Mouse (Mus musculus) adrenal gland (tissue): ENCODE data around the gene Ubl4a.
"Not testable (repeated sequence)": the region's sequence is repeated elsewhere in the genome, so short reads cannot be mapped to it uniquely, and the experiment has no call there.

Source experiments
- intact Hi-C: fragments of 180-260 bp; cut with DNase I; formaldehyde crosslinking; loops from one replicate; pipeline ENCODE4 v1.15.1; 2025
- long read RNA-seq, 2 experiments: library from polyadenylated mRNA; unstranded; transcript quantifications; one replicate each; pipeline ENCODE4 v2.0.0; 2020; ENCODE audit warnings: borderline replicate concordance in 1 of 2; ENCODE audit not compliant: insufficient replicate concordance in 1 of 2

The Ubl4a gene
- long read RNA-seq, experiment 1, transcript Ubl4a-206 (4 exons, 2,442 nt), result major isoform, 88 of 96 reads
- long read RNA-seq, experiment 1, partial matches to known transcripts, result 0 of 96 reads
- long read RNA-seq, experiment 1, other reads (novel, unspliced or antisense), result 6 of 96 reads
- long read RNA-seq, experiment 2, transcript Ubl4a-206 (4 exons, 2,442 nt), result major isoform, 98 of 104 reads
- long read RNA-seq, experiment 2, partial matches to known transcripts, result 0 of 104 reads
- long read RNA-seq, experiment 2, other reads (novel, unspliced or antisense), result 6 of 104 reads

GRCm38 (mm10) chrX:74372888-74373549 lies at the start of gene Ubl4a, which contains the start of gene Slc10a3:
Gene Ubl4a (minus strand): TSS chrX:74373218.
Gene Slc10a3 (minus strand): TSS chrX:74373349.
- intact Hi-C loops, result no loop called here

GRCm38 (mm10) chrX:74413377-74413776 lies 40.4 kb upstream of the Ubl4a start:
- intact Hi-C loops, result loop anchor here (2.0 to 10.0 kb wide), 2 partner anchors 165 to 289 kb away; partner anchors contain the start of genes Flna and Opn1mw

DNA sequence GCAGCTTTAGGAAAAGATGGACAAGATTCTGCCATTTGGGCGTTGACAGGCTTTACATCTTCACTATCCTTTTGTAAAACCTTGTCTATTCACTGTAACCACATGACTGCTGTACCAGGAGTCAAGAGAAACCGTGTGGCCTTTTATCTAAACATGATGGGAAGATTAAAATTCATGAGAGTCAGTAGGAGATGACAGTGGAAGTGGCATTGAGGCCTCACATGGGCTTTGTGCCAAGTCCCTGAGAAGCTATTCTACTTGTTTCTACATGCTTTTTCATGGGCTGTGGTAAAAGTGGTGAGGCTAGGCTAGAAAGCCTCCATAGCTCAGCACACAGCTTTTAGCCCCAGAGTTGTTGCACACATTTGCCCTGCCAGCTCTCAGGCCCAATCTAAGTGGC lies 35.3 kb upstream of the Ubl4a start:
- intact Hi-C loops, result no loop called here

GRCm38 (mm10) chrX:74400136-74400535 lies 27.1 kb upstream of the Ubl4a start:
- intact Hi-C loops, result no loop called here

DNA sequence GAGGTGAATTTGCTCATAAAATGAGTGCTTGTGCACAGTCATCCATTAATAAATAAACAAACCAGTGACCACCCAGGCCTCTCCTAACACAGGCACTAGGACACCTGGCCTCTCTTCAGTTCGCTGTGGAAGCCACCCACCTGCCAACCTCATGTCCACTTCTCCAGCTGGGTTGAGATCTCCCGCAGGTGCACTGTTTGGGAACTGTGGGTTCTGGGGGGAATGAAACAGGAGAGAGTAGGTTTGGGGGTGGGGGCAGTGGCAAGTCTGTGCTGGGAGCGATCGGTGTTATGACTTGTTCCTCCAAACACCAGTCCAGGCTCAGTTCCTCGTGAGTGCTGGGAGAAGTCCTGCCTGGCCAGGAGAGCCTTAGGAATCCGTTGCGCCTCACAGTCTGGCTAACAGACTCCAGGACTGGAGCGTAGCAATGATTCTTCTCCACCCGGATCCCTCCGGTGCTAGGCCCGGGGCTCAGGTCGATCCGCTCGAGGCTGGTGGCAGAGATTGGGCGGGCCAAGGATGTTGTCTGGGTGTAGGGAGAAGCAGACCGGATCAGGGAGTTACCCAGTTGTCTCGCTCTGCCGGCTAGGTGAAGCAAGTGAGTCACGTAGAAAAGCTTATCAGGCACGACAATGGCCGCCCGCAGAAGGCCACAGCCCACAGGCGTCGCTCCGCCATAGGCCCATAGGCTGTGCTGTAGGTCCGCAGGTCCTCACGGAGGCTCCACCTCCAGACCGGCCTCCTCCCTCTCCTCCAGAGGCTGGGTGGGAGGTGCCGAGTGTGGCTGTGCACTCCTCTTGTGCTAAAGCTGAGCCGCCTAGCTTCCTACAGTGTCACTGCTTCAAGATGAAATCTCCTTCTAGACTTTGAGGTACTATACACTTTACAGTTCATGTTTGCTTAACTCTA lies 19.8 kb upstream of the Ubl4a start, which contains the start of the genes Fam3a and Ikbkg:
TSS of gene Fam3a (minus strand) at position 738 of the 909 bp plus-strand sequence.
TSS of gene Ikbkg (plus strand) at position 756 of the 909 bp plus-strand sequence.
- intact Hi-C loops, result no loop called here

GRCm38 (mm10) chrX:74388153-74388552 lies 15.1 kb upstream of the Ubl4a start:
- intact Hi-C loops, result no loop called here

DNA sequence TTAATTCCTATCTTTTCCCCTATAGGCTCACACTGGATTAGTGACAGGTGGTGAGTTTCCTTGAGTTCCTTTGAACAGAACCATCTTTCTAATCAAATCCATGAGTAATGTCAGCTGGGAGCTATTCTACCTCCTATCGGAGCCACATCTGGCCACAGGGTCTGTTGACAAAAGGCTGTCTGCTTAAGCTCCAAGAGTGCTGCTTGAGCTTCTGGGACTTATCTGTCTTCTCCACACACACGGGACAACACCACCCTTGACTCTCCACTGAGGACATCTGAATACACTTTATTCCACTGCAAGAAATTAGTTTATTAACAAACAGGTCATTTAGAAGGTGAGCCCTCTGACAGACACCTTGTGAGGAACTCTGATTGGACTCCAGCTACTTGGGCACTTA lies 11.4 kb upstream of the Ubl4a start:
- intact Hi-C loops, result no loop called here

DNA sequence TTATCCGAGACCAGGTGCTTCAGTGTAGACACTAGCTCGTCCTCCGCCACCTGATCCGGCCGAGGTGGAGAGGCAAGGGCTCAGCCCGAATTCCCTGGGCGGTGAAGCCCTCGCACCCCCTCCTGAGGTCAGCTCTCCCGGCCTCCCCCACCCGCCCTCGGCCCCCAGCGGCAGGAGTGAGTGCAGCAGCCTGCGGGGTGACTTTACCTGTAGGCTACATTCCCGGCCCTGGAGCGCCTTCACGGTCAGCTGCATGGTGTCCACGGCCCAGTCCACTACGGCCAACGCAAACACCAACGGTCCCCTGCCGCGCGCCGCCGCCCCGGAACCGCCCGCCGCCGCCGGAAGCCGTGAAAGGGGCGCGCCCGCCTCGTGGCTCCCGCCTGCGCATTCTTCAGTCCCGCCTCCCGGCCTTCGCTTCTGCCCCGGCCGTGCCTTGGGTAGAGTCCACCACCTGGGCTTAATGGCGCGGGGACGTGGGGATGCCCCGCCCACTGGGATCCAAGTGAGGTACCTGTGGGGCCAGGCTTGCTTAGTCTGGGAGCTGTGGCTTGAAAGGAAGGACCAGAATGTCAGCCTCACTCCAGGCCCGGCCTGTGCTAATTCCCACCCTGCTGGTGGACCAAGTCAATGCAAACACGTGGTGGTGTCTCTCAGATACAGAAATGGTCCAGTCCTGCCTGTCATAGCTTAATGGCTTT lies 4.7 kb downstream of the Ubl4a start:
- intact Hi-C loops, result loop anchor here (5.0 kb wide), 1 partner anchor 56 kb away; the partner anchor contains the start of gene Fam50a

GRCm38 (mm10) chrX:74367512-74367911 lies 5.5 kb downstream of the Ubl4a start:
- intact Hi-C loops, result loop anchor here (5.0 kb wide), 1 partner anchor 55 kb away; the partner anchor contains the start of gene Fam50a

DNA sequence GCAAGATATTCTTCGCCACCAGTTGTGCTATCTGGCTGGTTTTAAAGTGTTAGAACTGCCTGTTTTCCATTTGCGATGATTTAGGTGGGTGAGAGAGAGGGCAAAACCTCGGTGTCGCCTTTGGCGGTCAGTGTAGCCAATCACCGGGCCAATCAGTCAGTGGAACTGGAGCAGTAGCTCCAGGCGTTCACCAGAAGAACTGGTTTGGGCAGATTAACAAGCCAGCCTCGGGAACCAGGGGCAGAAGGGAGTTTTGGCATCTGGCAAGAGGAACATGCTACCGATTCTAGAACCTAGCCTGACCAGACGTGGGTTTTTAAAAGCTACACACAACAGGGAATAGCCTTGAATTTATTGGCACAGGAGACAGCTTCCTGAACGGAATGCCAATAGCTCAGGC lies 13.8 kb downstream of the Ubl4a start:
- intact Hi-C loops, result no loop called here

DNA sequence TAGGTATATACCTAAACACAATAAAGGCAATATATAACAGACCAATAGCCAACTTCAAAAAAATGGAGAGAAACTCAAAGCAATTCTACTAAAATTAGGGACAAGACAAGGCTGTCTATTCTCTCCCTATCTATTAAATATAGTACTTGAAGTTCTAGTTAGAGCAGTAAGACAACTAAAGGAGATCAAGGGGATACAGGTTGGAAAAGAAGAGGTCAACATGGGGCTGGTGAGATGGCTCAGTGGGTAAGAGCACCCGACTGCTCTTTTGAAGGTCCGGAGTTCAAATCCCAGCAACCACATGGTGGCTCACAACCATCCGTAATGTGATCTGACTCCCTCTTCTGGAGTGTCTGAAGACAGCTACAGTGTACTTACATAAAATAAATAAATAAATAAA lies 15.9 kb downstream of the Ubl4a start:
- intact Hi-C loops, result not testable (repeated sequence)

GRCm38 (mm10) chrX:74353467-74353770 lies 19.6 kb downstream of the Ubl4a start, which contains the start of gene Lage3:
Gene Lage3 (minus strand): TSS chrX:74353618.
- intact Hi-C loops, result no loop called here

GRCm38 (mm10) chrX:74352645-74353466 lies 20.2 kb downstream of the Ubl4a start:
- intact Hi-C loops, result no loop called here

DNA sequence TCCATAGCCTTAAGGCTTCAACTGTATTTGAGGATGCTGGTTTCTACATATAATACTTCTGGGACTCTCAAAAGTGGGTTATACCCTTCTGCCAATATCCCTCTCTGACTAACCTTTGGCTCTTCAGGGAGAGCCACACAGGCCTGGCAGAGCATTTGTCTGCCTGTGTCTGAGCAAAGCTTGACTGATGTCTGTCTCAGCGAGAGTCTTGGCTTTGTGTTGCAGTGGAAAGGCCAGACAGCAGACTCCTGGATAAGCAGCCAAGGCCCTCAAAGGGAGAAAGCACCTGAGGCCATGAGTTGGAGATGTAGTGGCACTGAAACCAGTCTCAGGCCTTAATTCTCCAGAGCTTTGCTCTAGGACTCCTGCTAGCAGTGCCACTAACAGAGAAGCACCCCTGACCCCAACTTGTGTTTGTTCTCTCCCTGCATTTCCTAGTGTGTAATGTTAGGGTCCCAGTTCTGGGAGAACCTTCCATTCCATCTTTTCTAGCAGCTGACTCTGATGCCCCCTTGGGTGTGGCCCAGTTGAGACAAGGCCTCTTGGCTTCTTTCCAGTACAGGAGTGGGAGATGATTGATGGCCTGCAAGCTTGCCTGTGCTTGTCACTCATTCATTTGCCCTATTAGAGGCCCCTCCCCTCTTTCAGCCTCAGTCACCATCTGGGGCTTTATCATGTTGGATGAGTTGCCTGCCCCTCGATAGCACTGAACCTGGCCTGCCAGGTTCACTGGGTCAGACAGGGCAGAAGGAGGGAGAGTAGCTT lies 42.7 kb downstream of the Ubl4a start:
- intact Hi-C loops, result no loop called here

- intact Hi-C loops, result no loop called here
Measured at GRCm38 (mm10) chrX:74329215-74329671, 43.8 kb downstream of the Ubl4a start.

- intact Hi-C loops, result no loop called here
Measured at GRCm38 (mm10) chrX:74328725-74329161, 44.3 kb downstream of the Ubl4a start, which contains the start of gene Plxna3. Gene Plxna3 (plus strand): TSS chrX:74329066.
